Mouse (Mus musculus): ENCODE data around the gene Ranbp6.

- TF ChIP-seq POLR2A (IDR thresholded peaks at IDR 0.05; ENCODE audit: borderline replicate concordance, control insufficient read depth, low read depth, low read length) (no peak), CTCF (IDR thresholded peaks at IDR 0.05; ENCODE audit: control insufficient read depth, insufficient read depth, low read length) (peak; percentile 34; the same call in 1 of the 2 replicates)
These were observed 13.9 kb upstream of the Ranbp6 start for GRCm38 (mm10) chr19:29826686-29827085.

Measured in bone marrow, adult 2 months (tissue).